Mouse (Mus musculus): ENCODE data around the gene Gm8947.
"Not testable (repeated sequence)": the region's sequence is repeated elsewhere in the genome, so short reads cannot be mapped to it uniquely, and the experiment has no call there.

GRCm38 (mm10) chr1:151208493-151208892 is 16.3 kb downstream of the Gm8947 start:
- TF ChIP-seq POLR2A (IDR thresholded peaks at IDR 0.05; ENCODE audit: insufficient read depth, low read depth, low read length); CTCF (IDR thresholded peaks at IDR 0.05): not testable (repeated sequence)
